Mouse (Mus musculus) stomach, embryonic 14.5 days (tissue): ENCODE results near the gene Rbck1. TPM values are rescaled to one million over a fixed set of nuclear protein-coding genes. Genes with fewer than 3 reads are reported as not detected.

Source experiments
- ATAC-seq: fragments of 200-750 bp; cut with Nextera tagmentation; 2 replicates; pipeline ENCODE4 v1.8.0; 2017; ENCODE audit warnings: low read depth, moderate TSS enrichment; ENCODE audit not compliant: insufficient number of reproducible peaks, insufficient read depth, low FRiP score
- H3K27ac ChIP-seq: fragments of 300-500 bp; sonication (generic); 2 replicates; pipeline ENCODE4 v1.5.1; 2014; ENCODE audit warnings: mild to moderate bottlenecking, low read length, moderate library complexity, mixed read lengths
- H3K27me3 ChIP-seq: fragments of 300-500 bp; sonication (generic); 2 replicates; pipeline ENCODE4 v1.6.1; 2014; ENCODE audit warnings: low read length, control low read depth, mixed read lengths; ENCODE audit not compliant: control insufficient read depth, insufficient read depth
- H3K36me3 ChIP-seq: fragments of 300-500 bp; sonication (generic); 2 replicates; pipeline ENCODE4 v1.6.1; 2014; ENCODE audit warnings: mild to moderate bottlenecking, control low read depth, low read length, moderate library complexity, mixed read lengths; ENCODE audit not compliant: control insufficient read depth, insufficient read depth
- H3K4me1 ChIP-seq: fragments of 300-500 bp; sonication (generic); 2 replicates; pipeline ENCODE4 v1.6.1; 2014; ENCODE audit warnings: low read length, control low read depth, mixed read lengths; ENCODE audit not compliant: control insufficient read depth, insufficient read depth
- H3K4me2 ChIP-seq: fragments of 300-500 bp; sonication (generic); replicated peaks from 2 replicates; pipeline ENCODE4 v1.6.1; 2014; ENCODE audit warnings: low read depth, low read length, control low read depth
- H3K4me3 ChIP-seq: fragments of 300-500 bp; sonication (generic); 2 replicates; pipeline ENCODE4 v1.5.1; 2014; ENCODE audit warnings: low read depth, low read length, control low read depth
- H3K9ac ChIP-seq: fragments of 300-500 bp; sonication (generic); replicated peaks from 2 replicates; pipeline ENCODE4 v1.6.1; 2014; ENCODE audit warnings: low read depth, mild to moderate bottlenecking, control low read depth, low read length, moderate library complexity, mixed read lengths
- H3K9me3 ChIP-seq: fragments of 300-500 bp; sonication (generic); 2 replicates; pipeline ENCODE4 v1.6.1; 2016; ENCODE audit warnings: low read depth, low read length, control low read depth; ENCODE audit not compliant: control insufficient read depth
- WGBS: fragments of 180-500 bp; shearing (Covaris S2); extraction: QIAGEN DNeasy Blood & Tissue Kit; methylation state at CpG from one replicate; pipeline ENCODE4 v1.1.7; 2014; 5-methylcytosine and 5-hydroxymethylcytosine counted together
- polyA plus RNA-seq: library from polyadenylated mRNA; unstranded; fragments of >200 nt; fragmentation: Nextera tagmentation; extraction: Ambion mirVana; gene quantifications from 2 replicates; pipeline ENCODE4 v1.2.1, GENCODE M21; 2014

The Rbck1 gene
- 81.9 and 88.1 TPM in 2 replicates for polyA plus RNA-seq

DNA sequence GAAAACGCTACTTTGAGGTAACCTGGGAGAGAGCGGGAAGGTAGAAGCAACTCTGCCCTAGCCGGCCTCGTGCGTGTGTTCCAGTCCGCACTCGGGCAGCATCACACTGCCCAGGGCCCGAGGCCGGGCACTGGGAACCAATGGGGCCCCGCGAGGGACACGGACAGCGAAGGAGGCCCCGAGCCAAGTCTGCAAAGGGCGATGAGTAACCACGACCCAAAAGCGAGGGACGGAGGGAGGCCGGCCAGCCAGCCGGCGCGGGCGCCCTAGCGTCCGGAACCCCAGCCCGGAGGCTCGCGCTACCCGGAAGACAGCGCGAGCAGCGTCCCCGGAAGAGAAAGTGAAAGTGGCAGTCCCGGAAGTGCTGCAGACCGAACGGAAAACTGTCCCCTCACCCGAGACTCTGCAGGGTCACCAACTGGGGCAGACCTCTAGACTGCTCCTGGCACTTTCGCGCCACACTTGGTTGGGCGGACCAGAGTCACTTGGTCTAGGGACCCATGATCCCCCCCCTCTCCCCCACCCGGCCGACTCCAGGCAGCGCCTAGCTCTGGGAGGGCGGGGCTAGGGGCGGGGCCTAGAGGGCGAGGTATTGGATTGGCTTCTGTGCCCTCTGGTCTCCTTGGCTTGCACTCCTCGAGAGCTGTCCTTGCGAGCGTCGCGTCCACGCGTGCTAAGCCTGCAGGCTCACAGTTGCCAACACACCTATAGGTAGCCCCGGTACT is at the start of gene Rbck1:
Rbck1 (minus strand) TSS at position 553 of the 725 bp plus-strand sequence.
- peak within 1 kb of the TSS; percentile 75 for H3K9ac ChIP-seq
- H3K27me3 ChIP-seq, result no peaks in the 10 kb centered on the region
- peak; percentile 94 for ATAC-seq
- H3K4me2 ChIP-seq, result peak within 1 kb of the TSS; percentile 93
- under 1% methylated on average over 54 of the region's 54 CpGs for WGBS
- peak within 1 kb of the TSS; percentile 69 for H3K4me3 ChIP-seq
- H3K9me3 ChIP-seq, result no peaks in the 10 kb centered on the region
- peaks cover 12% of the 10 kb centered on the region for H3K36me3 ChIP-seq
- peak within 1 kb of the TSS; percentile 93 for H3K27ac ChIP-seq
- peaks cover 11% of the 10 kb centered on the region; the same call in 1 of the 2 replicates for H3K4me1 ChIP-seq

DNA sequence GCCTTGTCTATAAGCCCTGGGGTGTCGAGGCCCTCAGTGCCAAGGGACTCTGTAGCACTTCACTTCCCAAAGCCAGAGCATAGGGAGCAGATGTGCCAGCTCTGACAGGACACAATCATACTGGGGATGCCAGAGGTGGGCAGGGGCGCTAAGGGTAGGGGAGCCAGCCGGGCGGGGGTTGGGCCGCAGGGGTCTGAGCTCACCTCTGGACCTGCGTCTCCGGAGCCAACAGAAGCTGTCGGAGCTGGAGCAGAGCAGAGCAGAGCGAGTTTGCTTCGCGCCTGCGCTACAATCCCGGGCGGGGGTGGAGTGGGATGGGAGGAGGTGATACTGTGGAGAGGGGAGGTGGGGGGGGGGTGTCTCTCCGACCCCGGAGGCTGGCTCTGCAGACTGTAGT is 43.9 kb upstream of the Rbck1 start, which contains the start of gene Nrsn2:
Nrsn2 (minus strand) TSS at position 294 of the 397 bp plus-strand sequence.
- peak; percentile 51; the same call in 1 of the 2 replicates for ATAC-seq
- 4% methylated on average over 16 of the region's 16 CpGs for WGBS
- Histone ChIP-seq H3K9me3 (no peaks in the 10 kb centered on the region), H3K27me3 (no peaks in the 10 kb centered on the region), H3K4me3 (no peak within 1 kb of the TSS), H3K9ac (no peak within 1 kb of the TSS), H3K27ac (no peak within 1 kb of the TSS), H3K4me1 (0 out of 2 replicates have a peak, but pooled peaks cover 9% of the 10 kb centered on the region), H3K4me2 (peak within 1 kb of the TSS; percentile 39), H3K36me3 (no peaks in the 10 kb centered on the region)

DNA sequence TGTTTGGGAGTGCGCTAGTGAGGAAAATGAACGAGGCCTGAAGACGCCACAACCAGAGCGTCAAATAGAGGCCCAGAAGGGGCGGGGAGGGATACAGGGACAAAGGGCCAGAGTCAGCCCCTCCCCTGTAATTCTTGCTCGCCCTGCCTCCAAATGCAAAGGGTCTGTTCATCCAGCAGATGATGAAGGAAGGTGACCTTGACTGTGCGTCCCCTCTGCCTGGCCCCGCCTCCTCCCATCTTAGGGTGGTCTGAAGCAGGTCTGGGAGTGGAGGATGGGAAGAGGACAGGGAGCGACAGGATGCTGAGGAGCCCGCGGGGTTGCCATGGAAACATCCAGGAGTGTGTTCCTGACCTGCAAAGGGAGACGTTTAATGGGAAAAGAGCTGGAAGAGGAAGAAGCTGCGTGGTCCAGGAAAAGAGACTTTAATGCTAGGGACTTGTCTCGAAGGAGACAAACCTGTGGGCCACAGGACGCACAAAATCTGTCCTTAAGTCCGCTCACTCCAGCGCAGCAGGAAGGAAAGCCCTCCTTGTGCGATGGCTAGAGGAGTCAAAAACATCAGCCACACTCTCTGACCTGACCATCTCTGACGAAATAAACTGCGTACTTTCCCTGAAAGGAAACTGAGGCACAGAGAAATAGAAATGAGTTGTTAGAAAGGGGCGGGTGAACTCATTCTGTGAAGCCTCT is 43.3 kb upstream of the Rbck1 start:
- Histone ChIP-seq H3K27ac (no peak overlapping the region), H3K4me1 (0 out of 2 replicates have a peak, but pooled peaks cover 9% of the 10 kb centered on the region), H3K4me3 (no peak overlapping the region), H3K36me3 (no peaks in the 10 kb centered on the region), H3K4me2 (peak overlapping the region; percentile 39), H3K9me3 (no peaks in the 10 kb centered on the region), H3K27me3 (no peaks in the 10 kb centered on the region), H3K9ac (no peak overlapping the region)
- peak; percentile 61; the same call in 1 of the 2 replicates for ATAC-seq
- 7% methylated on average over 21 of the region's 21 CpGs for WGBS

DNA sequence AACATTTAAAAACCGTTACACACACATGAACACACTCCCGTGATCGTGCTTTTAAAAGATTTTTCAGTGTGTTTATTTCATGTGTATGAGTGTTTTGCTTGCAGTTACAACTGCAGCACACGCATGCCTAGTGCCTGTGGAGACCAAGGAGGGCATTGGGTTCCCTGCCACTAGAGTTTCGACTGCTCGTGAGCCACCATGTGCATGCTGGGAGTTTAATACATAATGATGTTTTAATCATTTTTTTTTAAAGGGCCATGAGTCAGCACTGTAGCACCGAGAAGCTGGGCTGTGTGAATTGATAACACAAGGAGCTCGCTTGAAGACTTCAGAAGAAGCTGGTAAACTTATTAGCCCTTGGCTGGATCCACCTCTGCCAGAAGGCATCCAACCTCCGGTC is 41.1 kb upstream of the Rbck1 start:
- ATAC-seq, result no peak
- no peak overlapping the region for H3K9ac ChIP-seq
- H3K9me3 ChIP-seq, result no peaks in the 10 kb centered on the region
- no peak overlapping the region for H3K4me2 ChIP-seq
- H3K27me3 ChIP-seq, result no peaks in the 10 kb centered on the region
- H3K4me3 ChIP-seq, result no peak overlapping the region
- WGBS, result 75% methylated on average over 9 of the region's 9 CpGs
- no peaks in the 10 kb centered on the region for H3K36me3 ChIP-seq
- H3K4me1 ChIP-seq, result 0 out of 2 replicates have a peak, but pooled peaks cover 9% of the 10 kb centered on the region
- H3K27ac ChIP-seq, result no peak overlapping the region

DNA sequence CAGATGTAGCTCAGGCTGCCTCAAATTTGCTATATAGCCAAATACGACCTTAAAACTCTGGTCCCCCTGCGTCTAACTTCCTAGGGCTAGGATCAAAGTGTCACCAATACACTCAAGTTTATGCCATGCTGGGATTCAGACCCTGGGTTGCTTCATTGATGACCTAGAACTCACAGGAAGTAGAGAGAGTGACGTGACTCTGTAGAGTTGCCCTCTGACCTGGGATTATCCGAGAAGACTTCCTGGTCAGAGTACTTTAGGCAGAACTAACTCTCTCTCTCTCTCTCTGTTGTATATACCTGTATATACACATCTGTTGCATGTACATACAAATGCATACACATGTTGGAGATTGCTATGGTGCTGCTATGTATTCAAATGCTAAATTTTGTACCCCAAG is 40.2 kb upstream of the Rbck1 start:
- no peak for ATAC-seq
- H3K4me1 ChIP-seq, result 0 out of 2 replicates have a peak, but pooled peaks cover 9% of the 10 kb centered on the region
- WGBS, result 67% methylated on average over 4 of the region's 4 CpGs
- H3K27me3 ChIP-seq, result no peaks in the 10 kb centered on the region
- H3K4me2 ChIP-seq, result no peak overlapping the region
- H3K36me3 ChIP-seq, result no peaks in the 10 kb centered on the region
- H3K27ac ChIP-seq, result no peak overlapping the region
- no peak overlapping the region for H3K9ac ChIP-seq
- no peak overlapping the region for H3K4me3 ChIP-seq
- H3K9me3 ChIP-seq, result no peaks in the 10 kb centered on the region

DNA sequence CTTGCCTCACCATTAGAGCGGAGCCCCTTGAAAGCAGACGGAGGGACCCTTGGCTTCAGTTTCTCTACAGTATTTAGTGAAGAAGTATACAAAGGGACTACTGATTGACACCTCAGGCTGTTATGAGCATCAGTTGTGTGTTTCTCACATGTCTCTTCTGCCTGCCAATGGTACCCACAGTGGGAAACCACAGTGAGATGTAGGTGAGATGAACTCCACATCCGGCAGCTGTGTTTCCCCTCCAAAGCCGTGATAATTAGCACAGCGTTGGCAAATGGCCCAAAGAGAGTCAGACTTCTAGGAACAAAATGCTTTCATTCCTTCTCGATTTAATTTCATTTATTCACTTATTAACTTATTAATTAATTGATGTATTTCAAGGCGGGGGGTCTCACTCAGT is 39.7 kb upstream of the Rbck1 start:
- Histone ChIP-seq H3K4me3 (no peak overlapping the region), H3K4me1 (0 out of 2 replicates have a peak, but pooled peaks cover 9% of the 10 kb centered on the region), H3K27ac (no peak overlapping the region), H3K27me3 (no peaks in the 10 kb centered on the region), H3K9me3 (no peaks in the 10 kb centered on the region), H3K9ac (no peak overlapping the region), H3K4me2 (no peak overlapping the region), H3K36me3 (no peaks in the 10 kb centered on the region)
- 80% methylated on average over 7 of the region's 7 CpGs for WGBS
- ATAC-seq, result no peak

DNA sequence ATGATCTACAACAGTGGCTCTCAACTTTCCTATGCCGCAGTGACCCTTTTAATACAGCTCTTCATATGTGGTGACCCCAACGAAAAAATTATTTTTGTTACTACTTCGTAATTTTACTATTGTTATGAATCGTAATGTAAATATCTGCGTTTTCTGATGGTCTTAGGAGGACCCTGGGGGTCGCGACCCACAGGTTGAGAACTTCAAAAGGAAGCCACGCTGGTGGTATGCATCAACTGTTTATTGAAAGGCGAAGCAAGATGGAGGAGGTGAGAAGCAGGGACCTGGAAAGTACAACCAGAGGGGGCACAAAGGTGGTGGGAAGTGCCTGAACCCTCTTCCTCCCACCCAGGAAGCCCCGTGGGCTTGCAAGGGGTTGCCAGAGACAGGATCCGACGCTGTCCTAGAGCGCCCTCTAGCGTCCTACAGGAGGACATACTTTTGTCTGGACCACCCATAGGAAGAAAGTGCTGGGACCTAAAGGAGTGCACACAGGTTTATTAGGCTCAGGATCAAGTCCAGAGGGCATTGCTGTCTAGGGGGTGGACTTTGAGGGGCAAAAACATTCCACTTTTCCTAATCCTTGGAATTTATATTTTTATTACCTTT is 36.2 kb upstream of the Rbck1 start:
- Histone ChIP-seq H3K4me3 (no peak overlapping the region), H3K27me3 (no peaks in the 10 kb centered on the region), H3K4me1 (peaks cover 3% of the 10 kb centered on the region; the same call in 1 of the 2 replicates), H3K4me2 (no peak overlapping the region), H3K36me3 (no peaks in the 10 kb centered on the region), H3K9ac (no peak overlapping the region), H3K9me3 (no peaks in the 10 kb centered on the region), H3K27ac (no peak overlapping the region)
- 29% methylated on average over 14 of the region's 14 CpGs for WGBS
- ATAC-seq, result no peak; the same call in 1 of the 2 replicates

DNA sequence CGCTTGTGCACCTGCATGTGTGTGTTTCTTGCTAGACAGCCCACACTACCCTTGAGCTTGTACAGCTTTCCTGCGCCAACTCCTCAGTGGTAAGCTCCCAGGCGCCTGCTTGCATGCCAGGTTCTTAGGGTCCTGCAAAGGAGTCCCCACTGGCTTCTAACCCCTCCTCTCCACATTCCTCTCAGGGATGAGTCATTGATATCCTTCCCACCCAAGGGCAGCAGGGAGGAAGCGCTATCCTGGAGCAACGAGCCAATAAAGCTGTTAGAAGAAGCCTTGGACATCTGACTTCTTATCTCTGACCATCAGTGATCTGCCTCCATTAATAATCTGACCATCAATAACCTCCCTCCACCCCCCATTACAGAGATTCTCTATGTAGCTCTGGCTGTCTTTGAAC is 35.5 kb upstream of the Rbck1 start:
- Histone ChIP-seq H3K9me3 (no peaks in the 10 kb centered on the region), H3K27me3 (no peaks in the 10 kb centered on the region), H3K4me3 (no peak overlapping the region), H3K36me3 (no peaks in the 10 kb centered on the region), H3K27ac (no peak overlapping the region), H3K9ac (no peak overlapping the region), H3K4me2 (no peak overlapping the region), H3K4me1 (peaks cover 4% of the 10 kb centered on the region; the same call in 1 of the 2 replicates)
- no peak for ATAC-seq
- 71% methylated on average over 5 of the region's 5 CpGs for WGBS
